Mouse (Mus musculus): Measurements from ENCODE around the gene Gcnt2.
"Not testable (repeated sequence)": the region's sequence is repeated elsewhere in the genome, so short reads cannot be mapped to it uniquely, and the experiment has no call there.

The Gcnt2 gene

DNA sequence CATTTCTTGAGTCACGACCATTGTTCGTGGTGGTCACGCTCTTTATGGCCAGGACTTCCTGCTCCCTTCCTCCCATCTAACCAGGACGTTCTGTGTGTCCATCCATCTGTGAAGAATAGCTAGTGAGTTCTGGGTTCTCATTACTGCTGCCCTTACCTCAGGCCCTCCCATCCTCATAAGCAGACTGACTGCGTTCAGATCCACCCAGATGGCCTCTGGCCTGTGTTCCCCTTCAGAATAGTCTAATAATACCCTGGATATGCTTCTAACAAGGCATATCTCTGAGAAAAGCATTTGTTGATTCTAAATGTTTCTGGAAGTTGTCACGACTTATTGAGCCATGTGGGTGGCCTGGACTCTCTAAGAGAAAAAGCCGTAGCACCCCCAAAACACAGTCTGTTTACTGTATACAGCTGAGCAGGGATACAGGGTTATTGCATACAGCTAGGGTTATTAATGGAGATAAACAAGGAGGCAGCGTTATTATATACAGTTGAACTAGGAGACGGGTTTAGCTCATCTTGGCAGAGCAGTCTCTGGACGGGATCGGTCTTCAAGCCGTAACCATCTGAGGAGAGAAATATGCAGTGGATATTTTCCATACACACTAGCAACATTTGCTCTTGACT lies 42.4 kb downstream of the Gcnt2 start:
- DNase-seq (ENCODE audit: extremely low spot score, low read depth, low spot score), result no peak

DNA sequence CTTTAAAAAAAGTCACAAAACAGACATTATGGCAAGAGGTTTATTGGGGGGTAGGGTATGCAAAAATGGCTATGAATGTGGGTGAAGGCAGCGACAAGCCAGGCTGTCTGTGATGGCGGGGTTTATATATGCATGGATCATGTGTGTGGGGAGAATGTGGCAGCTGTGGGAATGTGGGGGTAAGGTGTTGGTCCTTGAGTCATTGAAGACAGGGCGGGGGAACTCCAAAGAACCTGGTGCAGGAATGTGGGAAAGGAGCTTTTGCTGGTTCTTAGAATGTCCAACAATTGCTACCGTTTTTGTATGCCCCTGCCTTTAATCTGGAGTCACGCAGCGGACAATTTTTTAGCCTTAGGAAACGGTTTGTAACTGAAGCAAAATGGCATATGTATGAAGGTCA lies 44.5 kb downstream of the Gcnt2 start:
- no peak for DNase-seq (ENCODE audit: extremely low spot score, low read depth, low spot score)

DNA sequence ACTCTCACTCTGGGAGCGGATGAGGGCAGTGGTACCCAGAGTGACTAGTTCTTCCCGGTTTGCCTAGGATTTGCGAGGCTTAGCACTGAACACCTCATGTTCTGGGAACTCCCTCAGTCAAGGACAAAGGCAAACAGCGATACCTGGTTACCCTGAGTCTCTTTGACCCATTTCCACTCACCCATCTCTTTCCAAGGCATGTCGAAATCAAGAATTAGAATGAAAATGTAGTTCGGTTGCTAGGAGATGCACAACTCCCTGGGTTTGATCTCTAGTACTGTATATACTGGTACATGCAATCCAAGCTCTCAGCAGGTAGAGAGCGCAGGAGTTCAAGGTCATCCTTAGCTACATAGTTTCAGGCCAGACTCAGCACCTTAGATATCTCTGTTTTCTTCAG lies 47.0 kb downstream of the Gcnt2 start:
- DNase-seq (ENCODE audit: extremely low spot score, low read depth, low spot score), result no peak

DNA sequence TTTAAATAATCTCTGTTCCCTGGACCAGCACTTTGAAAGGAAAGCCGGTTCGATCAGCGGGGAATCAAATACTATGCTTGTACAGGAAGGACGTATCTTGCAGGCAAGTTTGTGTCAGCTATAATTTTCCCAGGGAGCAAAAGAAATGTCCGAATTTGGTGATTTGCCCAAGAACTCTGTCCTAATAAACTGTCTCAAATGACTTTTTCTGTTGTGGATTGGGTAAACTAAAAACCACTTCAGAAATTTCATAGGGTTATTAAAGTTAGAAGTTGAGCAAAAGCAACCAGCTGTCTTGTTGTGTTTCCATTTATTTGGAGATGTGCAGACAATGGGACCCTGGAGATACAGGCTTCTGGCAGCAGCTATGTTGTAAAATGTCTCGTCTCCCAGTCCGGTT lies 47.7 kb downstream of the Gcnt2 start:
- DNase-seq (ENCODE audit: extremely low spot score, low read depth, low spot score), result no peak

DNA sequence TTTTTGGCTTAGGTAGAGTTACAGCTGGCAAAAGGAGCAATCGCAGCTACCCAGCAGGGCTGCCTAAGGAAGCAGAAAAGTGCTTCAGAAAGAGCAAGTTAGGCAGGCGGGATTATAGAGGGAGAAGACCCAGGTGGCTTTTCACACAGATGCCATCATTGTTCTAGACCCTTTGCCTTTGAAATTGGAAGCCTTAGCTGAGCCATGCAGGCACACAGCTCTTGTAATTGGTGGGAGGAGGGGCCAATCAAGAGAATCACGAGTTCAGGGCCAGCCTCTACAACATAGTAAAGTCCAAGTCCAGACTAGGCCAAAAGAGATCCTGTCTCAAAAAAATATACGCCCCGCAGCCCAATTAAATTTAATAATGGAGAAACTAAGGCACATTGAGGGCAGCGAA lies 48.5 kb downstream of the Gcnt2 start:
- DNase-seq (ENCODE audit: extremely low spot score, low read depth, low spot score), result no peak

DNA sequence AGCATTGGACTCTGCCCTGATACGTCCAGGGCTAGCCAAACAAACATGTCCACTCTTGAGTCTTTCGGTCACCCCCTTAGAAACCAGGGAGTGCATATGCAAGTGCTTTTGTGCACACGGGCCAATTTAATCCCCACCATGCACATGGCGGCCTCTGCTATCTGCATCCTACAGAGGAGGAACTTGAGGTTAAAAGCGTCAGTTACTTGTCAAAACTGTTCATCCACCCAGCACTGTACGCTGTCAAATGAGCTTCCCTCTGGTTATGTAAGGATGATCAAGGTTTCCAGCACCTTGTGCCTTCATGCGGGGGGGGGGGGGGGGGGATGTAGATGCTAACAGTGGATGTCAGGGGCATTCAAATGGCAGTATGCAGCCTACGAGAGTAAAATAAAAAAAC lies 49.5 kb downstream of the Gcnt2 start:
- DNase-seq (ENCODE audit: extremely low spot score, low read depth, low spot score), result no peak

DNA sequence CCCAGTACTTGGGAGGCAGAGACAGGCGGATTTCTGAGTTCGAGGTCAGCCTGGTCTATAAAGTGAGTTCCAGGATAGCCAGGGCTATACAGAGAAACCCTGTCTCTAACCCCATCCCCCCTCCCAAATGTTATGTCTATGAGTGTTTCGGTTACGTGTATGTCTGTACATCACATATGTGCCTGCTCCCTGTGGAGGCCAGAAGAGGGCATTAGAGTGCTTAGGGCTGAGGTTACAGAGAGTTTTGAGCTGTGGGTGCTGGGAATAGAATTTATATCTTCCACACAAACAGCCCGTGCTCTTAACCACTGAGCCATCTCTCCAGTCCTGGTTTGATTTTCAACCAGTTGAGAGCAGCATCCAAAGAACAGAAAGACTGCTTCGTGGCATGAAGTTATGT lies 50.5 kb downstream of the Gcnt2 start:
- no peak for DNase-seq (ENCODE audit: extremely low spot score, low read depth, low spot score)

DNA sequence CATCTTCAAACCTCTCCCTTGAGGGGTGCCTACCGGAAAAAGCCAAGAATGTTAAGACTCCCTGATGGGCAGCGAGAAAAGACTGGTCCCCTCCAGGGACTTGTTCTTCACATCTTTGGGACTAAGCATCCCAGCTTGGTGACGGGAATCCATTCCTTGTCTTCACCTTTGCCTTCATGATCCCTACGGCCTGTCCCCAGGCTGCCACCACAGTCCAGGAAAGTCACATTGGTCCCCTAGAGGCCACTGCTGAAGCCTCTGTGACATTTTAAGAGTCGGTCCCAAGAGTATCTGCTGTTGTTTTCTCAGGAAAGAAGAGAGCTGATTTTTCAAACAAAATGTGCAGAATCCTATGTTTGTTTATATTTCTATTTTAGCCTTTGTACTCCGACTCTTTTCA lies 52.4 kb downstream of the Gcnt2 start:
- DNase-seq (ENCODE audit: extremely low spot score, low read depth, low spot score), result no peak

DNA sequence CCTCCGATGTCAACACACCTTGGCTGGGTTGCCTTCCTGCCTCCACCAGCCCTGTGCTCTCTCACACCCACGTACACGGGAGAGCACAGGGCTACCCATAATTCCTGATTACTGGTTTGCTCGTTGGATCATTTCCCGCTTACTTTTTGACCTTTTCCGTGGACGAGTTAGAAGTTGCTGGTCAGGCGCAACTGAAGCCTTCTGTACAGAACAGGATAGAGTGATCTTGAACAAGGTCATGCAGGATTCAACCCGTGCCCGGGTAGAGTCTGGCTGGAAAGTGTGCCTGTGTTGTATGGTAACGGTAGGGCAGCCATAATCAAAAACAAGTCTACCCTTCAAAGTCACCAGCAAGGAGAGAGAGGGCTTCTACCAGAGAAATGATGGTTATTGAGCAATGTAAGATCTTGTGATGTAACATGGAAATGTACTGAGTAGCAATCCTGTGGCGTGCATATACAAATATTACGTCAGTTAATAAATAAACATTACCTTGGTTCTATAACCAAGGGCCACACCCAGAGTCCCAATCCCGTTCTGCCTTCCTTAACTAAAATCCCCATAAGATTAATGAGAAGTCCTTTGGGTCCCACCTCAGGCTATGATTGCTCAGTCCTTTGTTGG lies 54.0 kb downstream of the Gcnt2 start:
- no peak for DNase-seq (ENCODE audit: extremely low spot score, low read depth, low spot score)

DNA sequence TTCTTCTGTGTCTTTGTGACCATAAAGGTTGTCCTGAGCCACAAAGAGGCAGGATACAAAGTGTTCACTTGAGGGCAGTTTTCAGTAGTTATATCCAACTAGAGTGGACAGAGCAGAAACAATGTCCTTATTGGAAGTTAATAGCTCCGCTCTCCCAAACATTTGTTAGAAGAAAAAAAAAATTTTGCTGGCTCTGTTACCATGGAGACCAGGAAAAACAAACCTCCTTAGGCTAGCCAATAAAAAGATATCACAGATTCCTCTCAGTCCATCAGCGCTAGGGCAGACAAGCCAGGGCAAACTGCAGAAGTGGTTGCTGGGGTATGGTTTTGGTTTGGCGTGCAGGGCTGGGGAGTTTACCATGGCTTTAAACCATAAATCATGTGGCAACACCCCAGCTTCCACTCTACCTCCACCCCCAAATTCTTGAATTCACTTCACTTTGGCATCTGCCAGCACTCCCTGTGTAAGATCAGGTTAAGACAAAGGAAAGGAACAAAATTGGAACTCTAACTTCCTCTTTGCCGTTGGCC lies 54.6 kb downstream of the Gcnt2 start:
- no peak for DNase-seq (ENCODE audit: extremely low spot score, low read depth, low spot score)

DNA sequence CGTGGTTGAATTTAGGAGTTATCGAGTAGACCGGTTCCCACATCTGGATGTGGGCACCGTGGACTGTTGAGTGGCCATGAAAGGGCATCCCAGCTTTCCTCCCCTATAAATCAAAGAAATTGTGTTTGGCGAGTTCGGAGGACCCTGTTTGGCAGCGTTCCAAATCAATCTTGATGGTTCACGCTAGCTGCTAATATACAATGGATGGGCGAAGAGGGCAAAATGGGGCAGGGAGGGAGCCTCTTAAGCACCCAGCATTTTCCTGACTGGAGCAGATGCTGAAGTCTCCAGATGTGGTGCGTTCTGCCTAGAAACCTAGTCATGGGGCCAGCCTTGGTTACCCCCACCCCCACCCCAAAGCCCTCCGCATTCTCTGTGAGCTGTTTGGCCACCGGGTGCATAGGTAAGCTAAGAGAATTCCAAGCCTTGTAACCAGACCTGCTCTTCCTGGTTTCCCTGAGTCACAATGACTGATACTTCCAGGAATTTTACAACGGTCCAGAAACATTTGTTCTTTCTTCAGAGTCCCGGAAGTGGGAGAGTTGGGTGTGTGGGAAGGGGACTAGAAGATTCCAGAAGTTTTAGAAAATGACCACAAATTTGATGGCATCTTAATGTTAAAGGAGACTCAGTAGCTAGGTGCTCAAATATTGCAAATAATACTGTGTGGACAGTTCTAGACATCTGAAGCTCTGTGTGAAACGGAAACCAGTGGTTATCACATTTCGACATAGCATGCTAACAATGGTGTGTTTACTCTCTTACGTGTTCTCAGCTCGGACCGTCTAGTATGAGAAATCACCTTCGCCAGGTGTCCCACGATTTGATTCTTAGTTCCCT lies 57.0 kb downstream of the Gcnt2 start:
- DNase-seq (ENCODE audit: extremely low spot score, low read depth, low spot score), result no peak

DNA sequence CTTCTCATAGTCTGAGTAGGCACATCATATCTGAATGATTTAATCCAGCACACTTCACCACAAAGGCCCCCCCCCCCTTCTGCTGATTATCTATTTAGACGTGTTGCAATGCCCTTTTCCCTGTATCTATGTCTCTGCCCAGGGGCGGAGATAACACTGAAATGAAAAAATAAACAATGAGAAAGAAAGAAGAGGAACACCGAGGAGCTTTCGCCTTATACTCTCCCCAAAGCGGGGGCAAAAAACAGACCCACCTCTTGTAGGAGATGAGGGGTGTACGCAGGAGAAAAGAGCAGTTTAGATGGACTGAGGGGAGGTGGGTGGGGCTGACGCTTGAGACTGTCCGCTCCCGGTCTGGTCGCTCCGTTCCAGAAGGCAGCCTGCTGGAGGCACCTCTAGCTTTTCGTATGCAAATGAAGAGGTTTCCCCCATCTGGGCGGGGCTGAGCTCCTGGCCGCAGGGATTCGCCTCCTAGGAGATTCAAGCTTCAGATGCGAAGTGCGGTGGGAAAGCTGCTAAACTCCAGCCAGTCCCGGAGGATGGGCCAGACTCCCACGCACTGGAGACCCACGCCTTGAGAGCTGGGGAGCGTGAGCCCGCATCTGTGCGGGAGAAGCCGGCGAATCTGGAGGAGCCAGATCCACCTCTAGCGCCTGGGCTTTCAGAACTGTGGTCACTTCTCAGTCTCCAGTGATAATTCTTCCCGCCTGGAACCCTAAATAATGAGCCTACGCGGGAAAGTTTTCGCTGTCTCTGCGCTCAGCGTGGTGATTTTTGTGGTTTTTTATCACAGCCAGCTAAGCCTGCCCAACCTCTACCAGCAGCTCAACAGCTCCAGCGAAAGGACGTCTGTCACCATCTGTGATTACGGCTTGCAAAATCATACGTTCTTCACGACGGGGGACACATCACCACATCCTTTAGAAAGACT lies 57.9 kb downstream of the Gcnt2 start:
- DNase-seq (ENCODE audit: extremely low spot score, low read depth, low spot score), result no peak

DNA sequence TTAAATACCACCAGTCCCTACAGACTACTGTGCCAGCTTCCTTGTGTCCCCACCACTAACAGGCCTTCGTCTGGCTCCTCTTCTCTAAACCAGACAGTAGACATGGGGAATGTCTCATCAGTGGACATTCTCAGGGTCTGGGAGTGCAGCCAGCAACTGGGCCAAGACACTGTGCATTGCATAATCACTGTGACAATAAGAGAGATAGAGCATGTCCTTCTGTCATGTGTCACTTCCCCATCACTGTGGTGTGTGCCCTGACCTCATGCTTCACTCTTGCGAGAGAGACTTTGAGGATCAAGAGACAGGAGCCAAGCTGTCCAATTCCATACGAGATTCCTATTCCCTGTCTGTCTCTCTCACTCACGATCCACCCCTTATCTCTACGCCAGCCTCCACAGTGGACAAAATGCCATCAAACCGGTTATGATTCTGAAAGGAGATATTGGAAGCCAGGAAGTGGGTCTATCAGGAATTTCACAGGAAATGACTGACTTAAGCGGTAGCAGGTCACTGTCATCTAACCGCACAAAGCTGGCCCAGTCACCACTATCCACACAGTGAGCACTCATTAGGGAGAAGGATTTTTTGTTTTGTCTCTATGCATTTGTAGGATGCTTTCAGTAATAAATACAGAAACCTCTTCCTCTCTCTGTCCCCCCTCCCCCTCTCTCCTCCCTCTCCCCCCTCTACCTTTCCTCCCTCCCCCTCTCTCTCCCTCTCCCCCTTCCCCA lies 61.9 kb downstream of the Gcnt2 start:
- DNase-seq (ENCODE audit: extremely low spot score, low read depth, low spot score), result no peak

DNA sequence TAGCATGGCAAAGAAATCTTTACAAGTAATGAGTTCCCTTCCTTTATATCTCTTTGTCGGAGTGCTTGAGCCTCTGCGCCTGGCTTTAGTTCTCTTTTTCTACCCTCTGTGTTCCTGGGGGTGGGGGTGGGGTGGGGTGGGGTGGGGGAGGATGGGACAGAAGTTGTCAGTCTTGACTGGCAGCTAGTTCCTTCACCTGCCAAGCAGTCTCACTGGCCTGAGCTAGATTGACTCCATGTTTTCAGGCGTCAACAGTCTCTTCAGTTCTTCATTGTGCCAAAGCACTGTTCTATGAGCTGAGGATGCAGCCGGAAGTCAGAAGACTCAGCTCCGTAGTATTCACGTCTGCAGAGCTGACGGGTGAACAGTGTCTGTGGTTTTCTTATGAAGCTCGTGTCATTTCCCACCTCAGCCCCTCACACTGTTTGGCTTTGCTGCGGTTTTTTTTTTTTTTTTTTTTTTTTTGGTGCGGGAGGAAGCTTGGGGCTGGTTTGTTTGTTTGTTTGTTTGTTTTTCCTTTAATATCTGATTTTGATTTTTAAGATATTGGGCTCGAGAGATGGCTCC lies 62.8 kb downstream of the Gcnt2 start:
- no peak for DNase-seq (ENCODE audit: extremely low spot score, low read depth, low spot score)

DNA sequence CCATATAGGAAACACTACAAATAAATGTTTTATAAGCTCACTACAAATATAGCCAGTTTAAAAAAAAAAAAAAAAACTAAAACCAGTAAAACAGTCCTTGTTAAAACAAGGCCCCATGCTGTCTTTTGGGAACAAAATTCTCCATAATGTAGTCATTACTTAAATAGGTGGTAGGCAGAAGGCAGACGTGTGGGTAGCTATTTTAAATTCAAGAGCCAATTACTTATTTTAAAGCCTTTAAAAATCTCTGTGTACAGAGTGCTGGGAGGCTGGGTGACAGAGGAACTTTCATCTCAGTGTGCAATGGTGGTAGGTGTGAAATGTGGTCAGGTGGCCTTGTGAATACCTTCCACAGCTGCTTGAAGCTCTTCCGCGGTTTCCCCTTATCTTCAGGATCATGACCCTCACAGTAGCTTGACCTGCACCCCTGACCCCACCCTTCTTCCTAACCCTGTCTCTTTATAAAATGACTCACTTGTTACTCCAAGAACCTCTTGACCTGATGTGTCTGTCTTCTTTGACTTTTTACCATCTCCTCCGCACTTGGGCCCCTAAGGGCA lies 64.3 kb downstream of the Gcnt2 start:
- DNase-seq (ENCODE audit: extremely low spot score, low read depth, low spot score), result no peak

DNA sequence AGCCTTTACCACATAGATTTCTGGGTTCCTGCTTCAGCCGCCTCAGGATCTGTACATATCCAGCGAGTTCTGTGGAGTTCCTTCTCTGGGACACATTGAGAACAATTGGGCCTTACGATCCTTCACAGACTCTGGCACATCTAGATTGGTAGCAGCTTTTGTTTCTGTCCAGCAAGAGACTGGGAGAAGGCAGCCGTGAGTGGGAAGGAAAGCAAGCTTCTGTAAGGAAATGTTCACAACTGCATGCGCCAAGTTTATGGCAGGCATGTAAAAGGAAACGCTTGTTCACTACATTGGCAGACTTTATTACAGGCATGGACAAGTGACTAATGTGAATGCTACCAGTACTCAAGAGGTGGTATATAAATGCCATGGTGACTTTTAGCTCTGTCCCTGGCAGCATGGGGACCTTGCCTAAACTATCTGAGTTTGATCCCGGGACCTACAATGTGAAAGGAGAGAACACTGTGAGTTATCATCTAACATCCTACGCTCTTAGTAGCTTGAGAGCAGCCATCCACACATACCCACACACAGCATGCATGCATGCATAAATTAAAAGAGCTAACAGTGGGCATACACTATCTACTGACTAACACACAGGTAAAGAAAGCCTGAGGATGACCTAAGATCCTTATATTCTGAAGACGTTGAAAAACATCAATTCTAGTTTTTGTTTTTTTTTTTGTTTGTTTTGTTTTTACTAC lies 68.8 kb downstream of the Gcnt2 start:
- no peak for DNase-seq (ENCODE audit: extremely low spot score, low read depth, low spot score)

DNA sequence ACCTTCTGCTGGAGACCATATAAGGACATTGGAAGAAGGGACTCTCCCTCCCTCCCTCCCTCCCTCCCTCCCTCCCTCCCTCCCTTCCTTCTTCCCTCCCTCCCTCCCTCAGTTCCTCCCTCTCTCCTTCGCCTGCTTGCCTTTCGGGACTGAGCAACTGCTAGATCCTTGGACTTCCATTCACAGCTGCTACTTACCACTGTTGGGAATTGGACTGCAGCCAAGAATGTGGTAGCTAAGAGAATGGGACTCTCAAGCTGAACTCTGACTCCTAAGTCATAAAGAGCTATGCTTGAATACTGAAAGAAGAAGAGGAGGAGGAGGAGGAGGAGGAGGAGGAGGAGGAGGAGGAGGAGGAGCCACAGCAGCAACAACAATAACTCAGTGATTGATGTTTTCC lies 72.3 kb downstream of the Gcnt2 start:
- DNase-seq (ENCODE audit: extremely low spot score, low read depth, low spot score), result not testable (repeated sequence)

DNA sequence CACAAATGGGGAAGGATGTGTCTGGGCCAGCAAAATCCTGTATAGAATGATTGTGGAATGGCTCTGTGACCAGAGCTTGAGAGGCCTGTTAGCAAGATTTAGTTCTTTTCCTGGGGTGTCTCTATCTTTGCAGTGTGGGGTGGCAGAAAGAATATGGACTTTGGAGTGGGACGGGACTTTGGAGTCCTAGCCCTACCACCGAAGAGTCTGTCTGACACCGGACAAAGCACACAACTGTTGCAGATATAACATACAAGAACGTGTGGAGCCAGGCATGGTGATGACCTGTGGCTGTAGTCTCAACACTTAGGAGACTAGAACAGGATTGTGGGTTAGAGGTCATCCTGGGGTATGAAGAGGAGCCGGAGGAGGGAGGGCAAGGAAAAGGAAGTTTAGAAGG lies 73.0 kb downstream of the Gcnt2 start:
- DNase-seq (ENCODE audit: extremely low spot score, low read depth, low spot score), result no peak

DNA sequence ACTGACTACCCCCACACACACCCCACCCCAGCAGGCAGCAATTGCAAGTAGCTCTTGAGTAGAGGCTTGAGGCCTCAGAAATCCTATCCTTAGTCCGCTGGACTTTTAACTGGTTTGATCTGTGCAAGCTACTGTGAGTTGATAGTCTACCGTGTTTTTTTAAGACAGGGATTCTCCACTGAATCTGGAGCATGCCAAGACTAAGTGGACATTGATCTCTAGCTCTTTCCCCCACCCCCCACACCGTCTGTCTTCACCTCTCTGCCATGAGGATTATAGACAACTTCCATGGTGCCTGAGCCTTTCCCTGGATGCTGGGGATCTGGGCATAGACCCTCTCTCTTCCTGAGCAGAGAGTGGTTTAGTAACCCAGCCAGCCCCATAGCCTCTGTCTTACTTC lies 74.8 kb downstream of the Gcnt2 start:
- DNase-seq (ENCODE audit: extremely low spot score, low read depth, low spot score), result no peak

Data from hindlimb bud, embryonic 11.5 days (tissue).